Mouse (Mus musculus) C2C12 (cell line): ENCODE data around the gene Adarb2.

Experiments
- CEBPB ChIP-seq: IDR thresholded peaks from one replicate; pipeline ENCODE4 v1.6.1; 2011; ENCODE audit warnings: low read depth, mild to moderate bottlenecking, control low read depth, moderate library complexity
- CTCF ChIP-seq: IDR thresholded peaks from one replicate; pipeline ENCODE4 v1.5.1; 2011; ENCODE audit not compliant: control insufficient read depth, insufficient read depth, insufficient read length
- FOSL1 ChIP-seq: IDR thresholded peaks from one replicate; pipeline ENCODE4 v1.8.0; 2011; ENCODE audit warnings: mild to moderate bottlenecking, low read length; ENCODE audit not compliant: poor library complexity, insufficient read depth, severe bottlenecking
- MAX ChIP-seq: IDR thresholded peaks from one replicate; pipeline ENCODE4 v1.6.1; 2011; ENCODE audit warnings: mild to moderate bottlenecking, control low read depth
- USF1 ChIP-seq: IDR thresholded peaks from one replicate; pipeline ENCODE4 v1.6.1; 2011; ENCODE audit warnings: low read depth, mild to moderate bottlenecking, control low read depth, moderate library complexity

- no peak for TF ChIP-seq CTCF
- no peak for TF ChIP-seq USF1
- TF ChIP-seq MAX: no peak
- TF ChIP-seq FOSL1: no peak
- TF ChIP-seq CEBPB: no peak
These were observed 4.7 kb downstream of the Adarb2 start for GRCm38 (mm10) chr13:8207337-8207736.
